Comparison of ENCODE assay signal across 15 mouse cellular contexts in the genomic region with DNA sequence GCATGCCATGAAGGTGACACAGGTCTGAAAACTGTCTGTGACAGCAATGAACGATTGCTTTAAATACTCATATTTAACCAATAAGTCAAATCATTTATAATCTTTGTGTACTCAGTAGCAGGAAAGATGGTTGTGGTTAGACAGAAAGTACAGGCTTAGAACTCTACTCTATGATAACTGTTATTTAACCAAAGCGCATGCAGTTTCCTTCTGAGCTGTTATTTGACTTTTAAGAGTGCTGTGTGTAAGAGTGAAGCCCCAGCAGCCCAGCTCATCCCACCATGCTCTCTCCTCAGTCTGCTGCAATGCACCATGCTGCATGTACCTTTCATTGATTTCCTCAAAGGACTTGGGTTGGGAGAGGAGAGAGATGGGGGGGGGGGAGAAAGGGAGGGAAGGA.
"Had no signal": no experiment of that assay in that cellular context is flagged by ENCODE, and none has a peak within 500 bp of the region (broad histone marks: within the 10 kb centered on the region; RNA-seq: fewer than 3 reads in every experiment).

No protein-coding gene starts in this region.

- DNase-seq: lung, adult 18-20 months; lung, embryonic 14.5 days; lung, postnatal 10 days; lung, postnatal 4 days; right cerebral cortex, postnatal 14 days; right cerebral cortex, postnatal 4 days; spleen, adult 18-20 months; thymus, adult 18-20 months; thymus, postnatal 14 days; thymus, postnatal 36 days had no signal

- ATAC-seq: midbrain, embryonic 15.5 days had no signal

- H3K4me1 ChIP-seq: midbrain, embryonic 10.5 days; midbrain, embryonic 12.5 days; midbrain, embryonic 15.5 days; neural tube, embryonic 12.5 days had no signal

- H3K36me3 ChIP-seq: midbrain, embryonic 10.5 days; midbrain, embryonic 12.5 days; midbrain, embryonic 15.5 days; neural tube, embryonic 12.5 days had no signal

- H3K9me3 ChIP-seq: midbrain, embryonic 10.5 days; midbrain, embryonic 12.5 days; midbrain, embryonic 15.5 days had no signal

- H3K27me3 ChIP-seq: midbrain, embryonic 12.5 days; midbrain, embryonic 15.5 days; neural tube, embryonic 12.5 days had no signal

- H3K9ac ChIP-seq: lung, embryonic 14.5 days; midbrain, embryonic 12.5 days; midbrain, embryonic 15.5 days; neural tube, embryonic 12.5 days had no signal

- H3K4me2 ChIP-seq: lung, embryonic 14.5 days; midbrain, embryonic 12.5 days; midbrain, embryonic 15.5 days; neural tube, embryonic 12.5 days had no signal

- H3K27ac ChIP-seq: midbrain, embryonic 10.5 days; midbrain, embryonic 12.5 days; midbrain, embryonic 15.5 days; neural tube, embryonic 12.5 days had no signal

- H3K4me3 ChIP-seq: midbrain, embryonic 10.5 days; midbrain, embryonic 12.5 days; midbrain, embryonic 15.5 days; myocyte; neural tube, embryonic 12.5 days had no signal
